Mouse (Mus musculus) embryo, embryonic 11.5 days (tissue): ENCODE measurements at regions not wholly inside any gene's neighbourhood (a gene's known extent, or its start where the extent isn't known, plus 50 kb on each side); places are given as distances from the start of the nearest gene placed in this dataset.

Experiments
- DNase-seq: peaks from one replicate; pipeline ENCODE4 v3.0.0-alpha.2; 2012; ENCODE audit warnings: low read depth, low spot score

- no peak for DNase-seq
Measured at GRCm38 (mm10) chr3:39372426-39372950, 485.7 kb downstream of the Fat4 start.

- no peak for DNase-seq
Measured at GRCm38 (mm10) chr3:39375465-39375864, 488.7 kb downstream of the Fat4 start.

- DNase-seq, result no peak
Measured at GRCm38 (mm10) chr3:39388491-39388890, 501.8 kb downstream of the Fat4 start.

- DNase-seq, result peak; percentile 23
Measured at GRCm38 (mm10) chr3:39390442-39390841, 503.7 kb downstream of the Fat4 start.

GRCm38 (mm10) chr3:39392053-39392452, 505.3 kb downstream of the Fat4 start:
- DNase-seq, result no peak

GRCm38 (mm10) chr3:39396672-39397071, 509.9 kb downstream of the Fat4 start:
- DNase-seq, result no peak

- DNase-seq, result no peak
Measured at GRCm38 (mm10) chr3:39397255-39397654, 510.5 kb downstream of the Fat4 start.

- DNase-seq, result no peak
Measured at GRCm38 (mm10) chr3:39397677-39398076, 510.9 kb downstream of the Fat4 start.

- no peak for DNase-seq
Measured at GRCm38 (mm10) chr3:39424778-39425642, 538.3 kb downstream of the Fat4 start.

- DNase-seq, result no peak
Measured at GRCm38 (mm10) chr3:39425643-39426016, 538.9 kb downstream of the Fat4 start.

- no peak for DNase-seq
Measured at GRCm38 (mm10) chr3:39443328-39443727, 556.6 kb downstream of the Fat4 start.

- DNase-seq, result no peak
Measured at GRCm38 (mm10) chr3:39455650-39456049, 568.9 kb downstream of the Fat4 start.

GRCm38 (mm10) chr3:39460183-39460888, 573.6 kb downstream of the Fat4 start:
- peak; percentile 13 for DNase-seq

GRCm38 (mm10) chr3:39461561-39461960, 574.8 kb downstream of the Fat4 start:
- DNase-seq, result no peak

- no peak for DNase-seq
Measured at GRCm38 (mm10) chr3:39465811-39466210, 579.1 kb downstream of the Fat4 start.

- DNase-seq, result no peak
Measured at GRCm38 (mm10) chr3:39489392-39489791, 602.7 kb downstream of the Fat4 start.

- DNase-seq, result no peak
Measured at GRCm38 (mm10) chr3:39494363-39494762, 607.6 kb downstream of the Fat4 start.

GRCm38 (mm10) chr3:39528087-39528486, 641.3 kb downstream of the Fat4 start:
- no peak for DNase-seq

- DNase-seq, result no peak
Measured at GRCm38 (mm10) chr3:39537515-39537914, 650.8 kb downstream of the Fat4 start.

GRCm38 (mm10) chr3:39540530-39541118, 653.9 kb downstream of the Fat4 start:
- no peak for DNase-seq

GRCm38 (mm10) chr3:39559460-39560041, 672.8 kb downstream of the Fat4 start:
- DNase-seq, result no peak

- no peak for DNase-seq
Measured at GRCm38 (mm10) chr3:39560951-39561350, 674.2 kb downstream of the Fat4 start.
